Mouse (Mus musculus) ES-E14 (cell line): ENCODE measurements at regions not wholly inside any gene's neighbourhood (a gene's known extent, or its start where the extent isn't known, plus 50 kb on each side); places are given as distances from the start of the nearest gene placed in this dataset.

Experiments
- DNase-seq: peaks from one replicate; pipeline ENCODE4 v3.0.0-alpha.2; 2013; ENCODE audit warnings: low read depth, low spot score
- H3K27ac ChIP-seq: 2 replicates; pipeline ENCODE4 v1.5.1; 2012; ENCODE audit warnings: low read depth, mild to moderate bottlenecking, low read length, moderate library complexity, mixed read lengths; ENCODE audit not compliant: poor library complexity, insufficient read depth, severe bottlenecking
- H3K36me3 ChIP-seq: 2 replicates; pipeline ENCODE4 v1.6.1; 2012; ENCODE audit warnings: mild to moderate bottlenecking, low read length, moderate library complexity, mixed read lengths; ENCODE audit not compliant: control insufficient read depth, poor library complexity, insufficient read depth, severe bottlenecking
- H3K4me1 ChIP-seq, 2 experiments: fragments of 150-350 bp in 1 of 2; sonication (generic) in 1 of 2; 2 replicates each; pipeline ENCODE4 v1.6.1; 2012; ENCODE audit warnings: low read length in 2 of 2, mild to moderate bottlenecking in 1 of 2, mixed read lengths in 1 of 2; ENCODE audit not compliant: control insufficient read depth in 2 of 2, insufficient read depth in 2 of 2, poor library complexity in 1 of 2
- H3K4me3 ChIP-seq, 2 experiments: fragments of 150-350 bp in 1 of 2; sonication (generic) in 1 of 2; 2 replicates each; pipeline ENCODE4 v1.5.1; 2012; ENCODE audit warnings: low read length in 2 of 2, low read depth in 1 of 2, mild to moderate bottlenecking in 1 of 2, mixed read lengths in 1 of 2; ENCODE audit not compliant: insufficient read depth in 1 of 2, poor library complexity in 1 of 2, severe bottlenecking in 1 of 2
- H3K9ac ChIP-seq: 2 replicates; pipeline ENCODE4 v1.6.1; 2012; ENCODE audit warnings: low read depth, mild to moderate bottlenecking, low read length, mixed read lengths; ENCODE audit not compliant: poor library complexity, insufficient read depth, severe bottlenecking
- H3K9me3 ChIP-seq: fragments of 150-350 bp; sonication (generic); 2 replicates; pipeline ENCODE4 v1.6.1; 2012; ENCODE audit warnings: low read depth, mild to moderate bottlenecking, low read length; ENCODE audit not compliant: control insufficient read depth, insufficient read depth
- CHD2 ChIP-seq: IDR thresholded peaks from 2 replicates; pipeline ENCODE4 v1.6.1; 2014; ENCODE audit warnings: mild to moderate bottlenecking, low read depth, low read length, inconsistent platforms
- HCFC1 ChIP-seq: IDR thresholded peaks from 2 replicates; pipeline ENCODE4 v1.6.1; 2012; ENCODE audit warnings: low read length, inconsistent platforms, borderline replicate concordance; ENCODE audit not compliant: insufficient read depth
- MAFK ChIP-seq: IDR thresholded peaks from 2 replicates; pipeline ENCODE4 v1.6.1; 2014; ENCODE audit warnings: mild to moderate bottlenecking, low read depth, low read length, inconsistent platforms; ENCODE audit not compliant: insufficient read depth
- ZC3H11A ChIP-seq: IDR thresholded peaks from 2 replicates; pipeline ENCODE4 v1.6.1; 2012; ENCODE audit warnings: low read depth, mild to moderate bottlenecking, inconsistent platforms, low read length, borderline replicate concordance
- ZNF384 ChIP-seq: IDR thresholded peaks from 2 replicates; pipeline ENCODE4 v1.6.1; 2012; ENCODE audit warnings: low read depth, low read length, inconsistent platforms
- in situ Hi-C, 2 experiments: fragments of 600-800 bp; cut with MboI; formaldehyde crosslinking; loops; one replicate each; pipeline ENCODE4 v1.15.1; 2025; ENCODE audit warnings: low sequenced_read_pairs in 2 of 2, inconsistent platforms in 1 of 2; ENCODE audit not compliant: unreplicated experiment in 2 of 2

DNA sequence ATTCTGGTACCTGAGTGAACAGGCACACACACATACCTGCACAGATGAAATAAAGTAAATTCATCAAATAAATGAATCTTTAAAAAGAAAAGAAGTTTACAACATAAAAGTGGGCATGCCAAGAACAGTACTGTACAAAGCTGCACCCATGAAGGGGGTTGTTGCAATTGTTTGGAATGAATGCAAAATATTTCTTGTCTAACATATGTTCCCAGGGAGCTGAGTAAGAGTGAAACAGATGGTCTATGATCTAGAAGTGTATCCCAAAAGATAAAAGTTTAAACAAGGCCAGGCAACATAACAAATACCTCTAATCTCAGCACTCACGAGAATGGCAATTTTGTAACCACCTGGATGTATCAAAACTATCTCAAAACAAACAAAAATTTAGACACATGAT, 1685.5 kb upstream of the Dsel start:
- Histone ChIP-seq H3K36me3 (no peaks in the 10 kb centered on the region), H3K9ac (no peak overlapping the region), H3K9me3 (no peaks in the 10 kb centered on the region), H3K27ac (no peak overlapping the region), H3K4me1 (no peaks in the 10 kb centered on the region), H3K4me3 (no peak overlapping the region)
- TF ChIP-seq HCFC1 (no peak), MAFK (no peak), CHD2 (no peak), ZC3H11A (no peak), ZNF384 (no peak)
- in situ Hi-C loops = no loop called here
- DNase-seq = no peak

DNA sequence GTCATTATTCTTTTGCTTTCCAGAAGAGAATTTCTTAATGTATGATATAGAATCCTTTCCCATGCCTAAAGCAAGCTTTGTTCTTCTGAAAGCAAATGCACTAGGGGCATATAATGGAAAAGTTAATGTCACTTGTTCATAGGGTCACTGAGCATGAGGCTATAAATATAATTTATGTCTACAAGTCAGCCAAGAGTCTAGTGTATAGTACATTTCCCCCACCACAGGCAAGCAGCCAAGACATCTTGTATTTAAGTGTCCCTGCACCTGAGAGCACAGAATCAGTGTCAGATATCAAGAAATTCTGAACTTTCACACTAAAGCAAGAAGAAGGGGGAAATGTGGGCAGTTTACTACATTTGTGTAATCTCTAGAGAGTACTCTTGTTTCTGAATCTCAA, 1675.3 kb upstream of the Dsel start:
- TF ChIP-seq CHD2 (no peak), ZC3H11A (no peak), MAFK (no peak), ZNF384 (no peak), HCFC1 (no peak)
- no peak overlapping the region for H3K27ac ChIP-seq
- H3K4me1 ChIP-seq = no peaks in the 10 kb centered on the region
- no peak overlapping the region for H3K9ac ChIP-seq
- no peak overlapping the region for H3K4me3 ChIP-seq
- DNase-seq = no peak
- no peaks in the 10 kb centered on the region for H3K36me3 ChIP-seq
- H3K9me3 ChIP-seq = no peaks in the 10 kb centered on the region
- in situ Hi-C loops = no loop called here

GRCm38 (mm10) chr1:113530553-113530952, 1665.8 kb upstream of the Dsel start:
- H3K9me3 ChIP-seq = no peaks in the 10 kb centered on the region
- H3K4me3 ChIP-seq = no peak overlapping the region
- TF ChIP-seq MAFK = no peak
- TF ChIP-seq ZNF384 = no peak
- TF ChIP-seq CHD2 = no peak
- no peak for TF ChIP-seq HCFC1
- no peak for TF ChIP-seq ZC3H11A
- in situ Hi-C loops = no loop called here
- DNase-seq = no peak
- no peak overlapping the region for H3K27ac ChIP-seq
- no peaks in the 10 kb centered on the region for H3K36me3 ChIP-seq
- no peak overlapping the region for H3K9ac ChIP-seq
- no peaks in the 10 kb centered on the region for H3K4me1 ChIP-seq

- Histone ChIP-seq H3K27ac (no peak overlapping the region), H3K4me1 (no peaks in the 10 kb centered on the region), H3K9ac (no peak overlapping the region), H3K4me3 (no peak overlapping the region), H3K36me3 (no peaks in the 10 kb centered on the region), H3K9me3 (no peaks in the 10 kb centered on the region)
- in situ Hi-C loops = no loop called here
- no peak for DNase-seq
- TF ChIP-seq ZNF384 = no peak
- TF ChIP-seq MAFK = no peak
- no peak for TF ChIP-seq ZC3H11A
- TF ChIP-seq CHD2 = no peak
- no peak for TF ChIP-seq HCFC1
Measured at GRCm38 (mm10) chr1:113495987-113496386, 1631.3 kb upstream of the Dsel start.

DNA sequence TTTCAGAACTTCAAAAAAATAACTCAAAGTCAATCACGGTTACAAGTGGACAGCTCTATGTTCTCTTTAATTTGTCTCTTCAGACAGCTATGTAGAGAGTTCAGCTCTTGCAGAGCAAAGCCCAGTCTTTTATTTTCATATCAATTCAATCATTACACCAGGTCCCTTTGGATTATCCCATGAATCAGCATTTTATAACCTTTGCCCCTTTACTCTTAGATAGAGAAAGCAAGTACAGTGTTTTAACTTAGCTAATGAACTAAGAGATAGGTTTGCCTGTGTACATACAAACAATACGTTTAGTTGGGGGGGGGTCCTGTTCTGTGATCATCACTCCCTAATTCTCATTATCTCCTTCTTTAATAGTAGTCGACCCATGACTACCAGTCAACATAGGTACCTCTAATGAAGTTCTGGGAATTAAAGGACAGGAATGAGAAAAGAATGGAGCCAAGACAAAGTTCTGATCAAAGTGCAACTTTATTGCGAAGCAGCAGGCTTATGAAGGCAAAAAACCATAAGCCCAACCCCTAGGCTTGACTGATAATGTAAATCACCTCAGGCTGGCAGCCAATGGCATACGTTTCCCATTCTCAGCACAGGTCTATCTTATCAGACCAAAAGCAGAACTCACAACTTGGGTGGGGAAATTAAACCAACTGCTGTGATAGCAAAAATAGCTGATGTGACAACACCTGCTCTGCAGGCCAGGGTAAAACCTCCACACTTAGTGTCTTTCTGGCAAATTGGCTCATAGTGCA, 1625.7 kb upstream of the Dsel start:
- TF ChIP-seq HCFC1 (no peak), CHD2 (no peak), ZC3H11A (no peak), ZNF384 (no peak), MAFK (no peak)
- Histone ChIP-seq H3K27ac (no peak overlapping the region), H3K36me3 (no peaks in the 10 kb centered on the region), H3K9me3 (no peaks in the 10 kb centered on the region), H3K9ac (no peak overlapping the region), H3K4me3 (no peak overlapping the region), H3K4me1 (no peaks in the 10 kb centered on the region)
- DNase-seq = no peak
- in situ Hi-C loops = no loop called here
